Mouse (Mus musculus): ENCODE data around the gene Gm17660. TPM values are rescaled to one million over a fixed set of nuclear protein-coding genes. Genes with fewer than 3 reads are reported as not detected.

Gene Gm17660
- total RNA-seq, 2 experiments from 2014 or later, result not detected

DNA sequence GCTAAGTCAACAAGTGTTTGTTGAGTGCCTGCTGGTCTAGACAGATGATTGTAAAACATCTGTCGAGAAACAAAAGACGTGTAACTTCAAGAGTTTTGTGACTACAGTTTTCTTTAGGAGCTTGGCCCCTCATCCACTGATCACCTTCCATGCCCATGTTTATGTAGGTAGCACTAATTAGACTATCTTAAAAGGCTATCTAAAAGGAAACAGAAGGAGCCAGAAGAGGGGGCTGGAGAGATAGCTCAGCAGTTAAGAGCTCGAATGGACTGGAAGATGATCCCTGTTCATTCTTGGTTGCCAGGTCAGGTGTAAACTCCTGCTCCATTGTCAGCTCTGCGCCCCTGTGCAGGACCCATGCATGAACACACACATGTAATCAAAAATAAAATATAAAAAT is 29.3 kb downstream of the Gm17660 start:
- intact Hi-C loops (cut with DNase I), result loop anchor here (5.0 kb wide), 1 partner anchor 36 kb away; no protein-coding TSS in a partner anchor
- TF ChIP-seq CTCF (IDR thresholded peaks at IDR 0.05), result no peak
- Histone ChIP-seq H3K27ac (peak overlapping the region; percentile 95), H3K4me3 (peak overlapping the region; percentile 97)
- no peak for DNase-seq

DNA sequence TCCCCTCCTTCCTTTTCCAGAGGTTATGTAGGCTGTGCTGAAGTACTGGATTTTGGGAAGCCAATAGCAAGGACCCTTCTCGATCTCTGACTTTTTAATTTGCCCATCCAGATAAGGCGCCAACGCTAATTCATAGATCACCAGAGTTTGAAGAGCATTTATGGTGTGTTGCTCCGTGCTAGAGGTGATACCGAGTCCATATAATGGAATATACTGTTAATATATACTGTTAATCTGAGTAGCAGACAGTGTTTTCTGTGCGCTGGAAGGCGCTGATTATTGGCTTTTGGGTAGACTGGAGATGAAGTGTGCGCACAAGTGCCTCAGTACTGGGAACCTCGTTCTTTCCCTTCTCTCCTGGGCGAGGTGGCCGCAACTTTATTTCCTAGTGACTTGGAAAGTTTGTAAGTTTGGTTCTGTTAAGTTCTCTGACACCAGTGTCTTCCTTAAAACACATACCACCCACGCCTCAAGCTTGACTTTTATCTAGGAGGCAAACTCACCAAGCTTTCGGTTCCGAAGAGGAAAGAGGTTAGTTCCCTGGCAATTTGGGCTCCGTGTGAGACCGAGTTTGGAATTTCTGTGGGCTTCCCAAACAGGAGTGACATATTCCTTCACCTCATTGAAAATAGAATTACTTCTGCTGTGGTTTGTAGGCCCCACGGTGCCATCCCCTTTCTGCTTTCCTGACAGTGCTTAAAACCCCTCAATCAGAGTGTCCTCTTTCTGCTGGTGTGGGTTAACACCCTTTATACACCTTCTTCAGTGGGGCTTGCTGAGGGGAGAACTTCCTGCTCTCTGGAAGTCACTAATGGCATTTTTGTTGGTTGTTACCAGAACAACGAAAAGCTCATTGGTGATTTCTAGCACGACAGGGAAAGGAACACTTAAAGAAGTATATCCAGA is 30.0 kb downstream of the Gm17660 start:
- TF ChIP-seq CTCF (IDR thresholded peaks at IDR 0.05), result no peak
- DNase-seq, result peak; percentile 29
- Histone ChIP-seq H3K4me3 (peak overlapping the region; percentile 97), H3K27ac (peak overlapping the region; percentile 95)
- intact Hi-C loops (cut with DNase I), result loop anchor here (5.0 kb wide), 1 partner anchor 35 kb away; no protein-coding TSS in a partner anchor

DNA sequence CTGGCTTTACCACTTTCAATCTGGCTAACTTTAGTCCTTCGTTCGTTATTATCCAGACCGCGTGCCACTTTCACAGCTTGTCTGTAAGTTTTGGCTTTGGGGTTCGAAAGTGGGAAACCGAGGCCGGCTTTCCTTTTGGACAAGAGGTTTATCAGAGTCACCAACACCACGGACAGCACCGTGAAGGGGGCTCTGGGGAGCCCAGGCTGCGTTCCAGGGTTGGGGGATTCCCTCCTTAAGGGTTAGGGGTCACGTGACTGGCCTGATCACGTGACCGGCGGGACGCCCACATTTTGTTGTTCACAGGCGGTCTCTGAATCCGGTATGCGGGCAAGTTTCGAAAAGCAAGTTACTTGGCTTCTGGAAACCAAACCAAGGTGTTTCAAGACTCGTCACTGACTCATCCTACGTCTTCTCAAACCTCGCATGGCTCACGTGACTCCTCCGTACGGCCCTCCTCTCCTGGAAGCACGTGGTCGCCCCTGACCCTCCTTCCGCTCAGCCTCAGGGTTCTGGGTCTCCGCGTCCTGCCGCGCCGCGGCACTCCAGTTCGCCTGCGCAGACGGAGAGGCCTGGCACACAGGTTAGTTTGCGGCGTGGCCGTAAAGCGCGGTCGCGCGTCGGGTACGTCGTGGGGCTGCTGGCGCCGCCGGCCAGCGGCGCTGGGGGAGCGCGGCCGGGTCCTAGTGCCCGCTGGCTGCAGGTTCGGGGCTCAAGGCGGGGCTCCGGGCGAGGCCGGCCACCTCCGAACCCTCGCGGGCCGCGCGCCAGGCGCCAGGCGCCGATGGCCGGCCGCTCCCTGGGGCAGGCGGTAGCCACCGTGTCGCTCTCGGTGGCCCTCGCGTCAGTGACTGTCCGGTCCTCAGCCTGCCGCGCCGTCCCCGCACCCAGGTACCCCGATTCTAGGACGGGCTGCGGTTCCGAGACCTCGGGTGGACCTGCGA is 30.9 kb downstream of the Gm17660 start, which contains the start of gene Nudt9:
Gene Nudt9, plus strand, starts transcription at position 51 of the 944 bp plus-strand sequence.
- Histone ChIP-seq H3K4me3 (peak within 1 kb of the TSS; percentile 97), H3K27ac (peak within 1 kb of the TSS; percentile 95)
- TF ChIP-seq CTCF (IDR thresholded peaks at IDR 0.05), result peak; percentile 9; the same call in 1 of the 2 replicates
- peak; percentile 98 for DNase-seq
- intact Hi-C loops (cut with DNase I), result loop anchor here (5.0 kb wide), 1 partner anchor 34 kb away; no protein-coding TSS in a partner anchor

DNA sequence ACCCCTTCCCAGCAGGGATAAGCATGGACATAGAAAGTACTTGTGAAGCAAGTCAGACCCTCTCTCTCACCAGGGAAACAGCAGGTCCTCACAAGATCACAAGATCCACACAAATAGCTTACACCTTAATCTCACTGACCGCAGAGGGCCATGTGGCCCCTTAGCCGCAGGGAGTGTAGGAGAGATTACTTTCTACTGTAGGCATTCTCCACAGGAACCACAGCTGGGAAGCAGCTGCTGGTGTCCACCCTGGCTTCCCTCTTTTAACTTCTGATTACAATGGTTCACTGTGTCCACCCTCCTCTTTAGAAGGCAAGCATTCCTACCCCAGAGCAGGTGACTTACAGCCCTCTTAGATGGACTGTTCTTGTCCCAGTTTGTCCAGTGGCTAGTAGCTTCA is 33.7 kb downstream of the Gm17660 start:
- Histone ChIP-seq H3K4me3 (no peak overlapping the region), H3K27ac (no peak overlapping the region)
- intact Hi-C loops (cut with DNase I), result no loop called here
- no peak for TF ChIP-seq CTCF (IDR thresholded peaks at IDR 0.05)
- DNase-seq, result no peak

DNA sequence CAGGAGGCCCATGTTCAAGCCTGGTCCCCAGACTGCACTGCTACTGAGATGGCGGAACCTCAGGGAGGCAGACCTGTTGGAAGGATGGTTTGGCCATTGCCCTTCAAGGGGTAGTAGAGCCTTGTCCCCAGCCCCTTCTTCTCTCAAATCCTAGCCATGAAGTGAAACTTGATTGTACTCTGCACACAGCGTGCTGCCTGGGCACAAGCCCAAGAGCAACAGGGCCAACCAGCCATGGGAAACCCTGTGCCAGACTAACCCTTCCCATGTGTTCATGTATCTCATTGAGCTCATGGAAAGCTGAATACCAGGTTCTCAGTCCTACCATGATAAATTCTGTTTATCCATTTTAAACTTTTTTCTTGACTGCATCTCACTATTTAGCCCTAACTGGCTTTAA is 34.5 kb downstream of the Gm17660 start:
- Histone ChIP-seq H3K27ac (no peak overlapping the region), H3K4me3 (no peak overlapping the region)
- no peak for DNase-seq
- intact Hi-C loops (cut with DNase I), result no loop called here
- no peak for TF ChIP-seq CTCF (IDR thresholded peaks at IDR 0.05)

DNA sequence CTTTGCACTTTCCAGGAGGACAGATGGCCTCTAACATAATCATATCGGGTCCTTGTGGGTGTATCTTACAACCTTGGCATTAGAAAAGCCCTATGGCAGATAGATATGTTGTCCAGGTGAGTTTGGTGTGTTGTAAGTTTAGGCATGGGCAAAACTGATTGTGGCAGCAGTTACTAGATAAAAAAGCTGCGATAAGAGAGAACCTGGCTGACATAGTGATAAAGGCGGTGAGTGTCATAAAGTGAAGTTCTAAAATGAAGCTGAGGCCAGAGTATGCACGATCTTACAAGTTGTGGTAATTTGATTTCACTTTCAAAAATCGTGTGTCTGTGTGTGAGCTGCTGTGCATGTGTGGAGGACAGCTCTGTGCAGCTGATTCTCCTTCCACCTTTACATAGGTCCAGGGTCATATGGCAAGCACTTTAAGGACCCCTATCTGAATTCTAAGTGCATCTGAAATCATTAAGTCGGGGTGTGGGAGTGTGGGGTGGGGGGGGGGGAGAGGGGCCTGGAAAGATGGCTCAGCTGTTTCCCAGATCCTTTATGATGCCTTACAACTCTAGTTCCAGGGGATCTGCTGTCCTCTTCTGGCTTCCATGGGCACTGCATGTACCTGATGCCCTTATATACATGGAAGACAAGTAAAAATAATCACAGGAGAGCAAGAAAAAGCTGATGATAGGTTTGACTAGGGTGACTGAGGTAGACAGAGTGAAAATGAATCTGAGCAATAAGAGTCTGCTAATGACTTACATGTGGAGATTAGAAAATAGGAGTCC is 38.1 kb downstream of the Gm17660 start:
- peak; percentile 38 for DNase-seq
- intact Hi-C loops (cut with DNase I), result loop anchor here (2.0 kb wide), 1 partner anchor 41 kb away; no protein-coding TSS in a partner anchor
- no peak overlapping the region for H3K27ac ChIP-seq
- peak; percentile 75 for TF ChIP-seq CTCF (IDR thresholded peaks at IDR 0.05)
- H3K4me3 ChIP-seq, result no peak overlapping the region

DNA sequence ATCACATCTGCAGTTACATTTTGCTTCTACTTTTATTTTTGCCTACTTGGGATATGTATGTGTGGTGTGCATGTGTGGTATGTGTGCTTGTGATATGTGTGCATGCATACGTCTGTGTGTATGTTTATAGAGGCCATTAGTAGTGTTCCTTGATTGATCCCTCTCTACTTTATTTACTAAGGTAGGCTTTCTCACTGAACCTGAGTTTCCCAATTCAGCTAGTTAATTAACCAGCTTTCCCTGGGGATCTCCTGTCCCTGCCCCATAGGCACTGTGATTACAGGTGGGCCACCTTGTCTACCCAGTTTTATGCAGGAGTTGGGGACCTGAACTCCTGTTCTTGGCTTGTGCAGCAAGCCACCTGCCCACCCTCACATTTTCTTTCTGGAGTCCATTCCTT is 40.7 kb downstream of the Gm17660 start:
- DNase-seq, result no peak
- intact Hi-C loops (cut with DNase I), result no loop called here
- no peak for TF ChIP-seq CTCF (IDR thresholded peaks at IDR 0.05)
- H3K27ac ChIP-seq, result no peak overlapping the region
- no peak overlapping the region for H3K4me3 ChIP-seq

DNA sequence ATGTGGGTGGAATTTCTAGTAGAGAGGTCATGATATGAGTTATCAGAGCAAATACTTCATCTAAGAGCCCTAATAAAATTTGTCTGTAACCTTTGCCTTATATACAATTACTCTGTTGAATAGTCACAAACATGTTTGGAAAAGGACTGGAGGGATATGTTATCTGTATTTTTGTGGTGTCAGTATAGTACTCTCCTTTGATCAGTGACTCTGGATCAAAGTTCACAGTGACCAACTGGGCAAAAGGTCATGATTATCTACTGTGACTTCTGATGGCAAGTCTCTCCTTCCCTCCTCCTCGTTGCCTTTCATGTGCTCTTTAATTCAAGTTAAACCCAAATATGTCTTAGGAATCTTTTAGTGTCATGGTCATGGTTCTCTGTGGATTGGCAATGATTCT is 41.6 kb downstream of the Gm17660 start:
- intact Hi-C loops (cut with DNase I), result no loop called here
- Histone ChIP-seq H3K4me3 (no peak overlapping the region), H3K27ac (no peak overlapping the region)
- TF ChIP-seq CTCF (IDR thresholded peaks at IDR 0.05), result no peak
- no peak for DNase-seq

DNA sequence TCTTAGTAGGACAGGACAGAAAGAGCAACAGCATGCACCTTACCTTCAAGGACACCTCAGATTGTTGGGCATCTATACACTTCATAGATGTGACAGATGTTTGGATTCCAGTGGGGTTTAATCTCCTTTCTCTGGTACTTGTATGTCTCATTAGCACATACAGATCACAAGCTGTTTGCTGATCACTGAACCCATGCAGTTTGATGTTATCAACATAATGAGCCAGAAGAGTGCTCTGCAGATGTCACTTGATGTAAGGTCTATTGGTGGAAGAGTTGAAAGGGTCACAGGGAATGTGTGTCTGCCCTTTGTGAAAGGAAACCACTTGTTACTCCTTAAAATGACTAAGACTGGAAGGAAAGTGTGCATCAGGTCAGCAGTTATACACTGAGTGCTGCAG is 42.3 kb downstream of the Gm17660 start:
- intact Hi-C loops (cut with DNase I), result no loop called here
- TF ChIP-seq CTCF (IDR thresholded peaks at IDR 0.05), result no peak
- no peak for DNase-seq
- Histone ChIP-seq H3K27ac (no peak overlapping the region), H3K4me3 (no peak overlapping the region)

DNA sequence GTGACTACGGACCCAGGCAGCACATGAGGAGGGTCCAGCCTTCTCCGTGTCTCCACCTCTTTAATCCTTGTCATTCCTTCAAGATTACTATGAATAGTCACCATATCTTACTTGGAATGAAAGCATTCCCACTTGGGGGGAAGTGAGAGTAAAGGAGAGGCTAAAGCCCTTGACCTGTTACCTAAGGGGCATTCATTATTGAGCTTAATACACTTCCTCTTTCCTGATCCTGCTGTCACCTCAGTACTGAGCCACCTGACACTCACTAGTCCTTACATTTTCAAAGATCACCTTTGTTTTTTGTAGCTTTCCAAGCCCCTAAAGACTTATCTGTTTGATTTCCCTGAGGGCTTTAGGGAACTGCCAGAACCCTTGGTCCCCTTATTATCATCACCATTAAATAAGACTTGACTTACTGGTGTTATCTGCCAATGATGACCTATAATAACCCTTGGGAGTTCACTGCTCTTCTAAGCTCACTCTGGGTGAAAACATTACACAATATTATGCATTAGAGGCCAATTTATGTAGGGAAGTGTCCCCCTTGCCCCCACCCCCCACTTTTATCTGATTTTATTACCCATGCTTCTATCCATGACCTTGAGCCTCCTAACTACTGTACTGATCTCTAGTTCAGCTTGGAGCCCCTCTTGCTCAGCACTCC is 44.8 kb downstream of the Gm17660 start:
- H3K27ac ChIP-seq, result no peak overlapping the region
- H3K4me3 ChIP-seq, result no peak overlapping the region
- no peak for DNase-seq
- intact Hi-C loops (cut with DNase I), result no loop called here
- no peak for TF ChIP-seq CTCF (IDR thresholded peaks at IDR 0.05)

DNA sequence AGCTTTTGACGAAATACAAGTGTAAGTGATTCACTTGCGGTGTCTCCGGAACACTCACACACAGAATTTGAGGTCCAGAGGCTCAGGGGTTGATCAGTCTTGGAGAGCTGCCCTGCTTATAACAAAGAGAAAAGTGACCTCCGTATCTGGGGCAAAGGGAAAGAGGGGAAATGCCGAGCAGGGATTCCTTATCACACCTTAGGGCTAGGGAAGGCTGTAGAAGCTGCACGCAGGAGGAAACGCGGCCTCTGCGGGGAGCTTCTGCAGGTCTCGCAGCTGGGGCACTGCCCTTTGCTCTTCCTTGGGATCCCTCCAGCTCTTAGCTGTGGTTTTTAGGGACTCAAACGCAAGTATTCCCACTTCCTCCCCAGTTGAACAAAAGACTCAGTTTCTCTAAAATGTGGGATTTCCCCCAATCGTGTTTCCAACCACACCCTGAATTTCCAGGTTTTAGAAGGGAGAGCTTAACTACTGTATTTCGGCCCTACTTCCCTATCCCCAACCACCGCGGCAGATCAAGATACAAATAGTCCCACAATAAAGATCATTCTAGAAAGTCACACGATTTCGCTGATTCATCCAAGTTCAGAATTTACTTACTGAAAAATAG is 52.1 kb downstream of the Gm17660 start:
- Histone ChIP-seq H3K4me3 (peak overlapping the region; percentile 19; the same call in 1 of the 2 replicates), H3K27ac (peak overlapping the region; percentile 5; the same call in 1 of the 2 replicates)
- TF ChIP-seq CTCF (IDR thresholded peaks at IDR 0.05), result no peak
- no peak for DNase-seq
- intact Hi-C loops (cut with DNase I), result no loop called here
